Mouse (Mus musculus) cerebral cortex, adult 2 months (tissue): Measurements from ENCODE around the gene Rnf215.

Source experiments
- WGBS: fragments of 180-500 bp; shearing (Covaris S2); methylation state at CpG from one replicate; pipeline ENCODE4 v1.1.7; 2018; 5-methylcytosine and 5-hydroxymethylcytosine counted together

Rnf215 gene

GRCm38 (mm10) chr11:4113496-4113895, 21.5 kb upstream of the Rnf215 start:
- 61% methylated on average over 4 of the region's 4 CpGs for WGBS

GRCm38 (mm10) chr11:4113970-4114369, 21.0 kb upstream of the Rnf215 start:
- 85% methylated on average over 6 of the region's 6 CpGs for WGBS

GRCm38 (mm10) chr11:4114541-4114940, 20.5 kb upstream of the Rnf215 start:
- 57% methylated on average over 6 of the region's 6 CpGs for WGBS

- WGBS: 52% methylated on average over 4 of the region's 4 CpGs
Observed at GRCm38 (mm10) chr11:4115407-4115806, 19.6 kb upstream of the Rnf215 start.

GRCm38 (mm10) chr11:4116458-4117141, 18.4 kb upstream of the Rnf215 start:
- 30% methylated on average over 11 of the region's 11 CpGs for WGBS

- WGBS: 16% methylated on average over 3 of the region's 3 CpGs
Observed at GRCm38 (mm10) chr11:4117372-4118071, 17.5 kb upstream of the Rnf215 start.

- WGBS: 2% methylated on average over 41 of the region's 41 CpGs
Observed at GRCm38 (mm10) chr11:4118081-4118921, 16.7 kb upstream of the Rnf215 start.

- WGBS: 56% methylated on average over 5 of the region's 5 CpGs
Observed at GRCm38 (mm10) chr11:4119635-4120034, 15.4 kb upstream of the Rnf215 start.

- 93% methylated on average over 3 of the region's 3 CpGs for WGBS
Observed at GRCm38 (mm10) chr11:4121691-4122090, 13.3 kb upstream of the Rnf215 start.

GRCm38 (mm10) chr11:4122226-4122625, 12.8 kb upstream of the Rnf215 start:
- 89% methylated on average over 5 of the region's 5 CpGs for WGBS

GRCm38 (mm10) chr11:4122742-4123579, 12.0 kb upstream of the Rnf215 start, which contains the start of gene Sec14l2:
Gene Sec14l2, minus strand, starts transcription at chr11:4123415.
- 72% methylated on average over 10 of the region's 10 CpGs for WGBS

GRCm38 (mm10) chr11:4123922-4124321, 11.1 kb upstream of the Rnf215 start:
- 61% methylated on average over 5 of the region's 5 CpGs for WGBS

GRCm38 (mm10) chr11:4127059-4127458, 7.9 kb upstream of the Rnf215 start:
- WGBS: 88% methylated on average over 1 of the region's 1 CpGs

- 97% methylated on average over 4 of the region's 4 CpGs for WGBS
Observed at GRCm38 (mm10) chr11:4128461-4128860, 6.5 kb upstream of the Rnf215 start.

GRCm38 (mm10) chr11:4133450-4133849, 1.6 kb upstream of the Rnf215 start:
- 60% methylated on average over 3 of the region's 3 CpGs for WGBS

GRCm38 (mm10) chr11:4134400-4134799, 602 bp upstream of the Rnf215 start:
- WGBS: 61% methylated on average over 6 of the region's 6 CpGs

GRCm38 (mm10) chr11:4138964-4139363, 4.0 kb downstream of the Rnf215 start:
- 86% methylated on average over 2 of the region's 2 CpGs for WGBS

- 75% methylated on average over 4 of the region's 4 CpGs for WGBS
Observed at GRCm38 (mm10) chr11:4142352-4142751, 7.3 kb downstream of the Rnf215 start.

- WGBS: 67% methylated on average over 21 of the region's 21 CpGs
Observed at GRCm38 (mm10) chr11:4143281-4144062, 8.5 kb downstream of the Rnf215 start.

GRCm38 (mm10) chr11:4146381-4146780, 11.4 kb downstream of the Rnf215 start:
- 64% methylated on average over 6 of the region's 6 CpGs for WGBS

GRCm38 (mm10) chr11:4147098-4147497, 12.1 kb downstream of the Rnf215 start:
- 94% methylated on average over 10 of the region's 10 CpGs for WGBS
